Mouse (Mus musculus) liver, embryonic 14.5 days (tissue): ENCODE results near the gene Pepd. TPM values are rescaled to one million over a fixed set of nuclear protein-coding genes. Genes with fewer than 3 reads are reported as not detected.

ENCODE experiments used
- ATAC-seq: fragments of 200-750 bp; cut with Nextera tagmentation; 2 replicates; pipeline ENCODE4 v1.8.0; 2017; ENCODE audit warnings: moderate number of reproducible peaks, mild to moderate bottlenecking, moderate library complexity; ENCODE audit not compliant: insufficient read depth
- DNase-seq, 3 experiments: peaks; one replicate each; pipeline ENCODE4 v3.0.0-alpha.2; 2012 to 2013; ENCODE audit warnings: low read depth in 3 of 3, low spot score in 3 of 3
- H3K27ac ChIP-seq: fragments of 300-500 bp; sonication (generic); 2 replicates; pipeline ENCODE4 v1.5.1; 2014; ENCODE audit warnings: moderate library complexity, mild to moderate bottlenecking, control low read depth, inconsistent platforms
- H3K27me3 ChIP-seq: fragments of 300-500 bp; sonication (generic); 2 replicates; pipeline ENCODE4 v1.6.1; 2014; ENCODE audit warnings: mild to moderate bottlenecking, low read length, moderate library complexity; ENCODE audit not compliant: control insufficient read depth, insufficient read depth
- H3K36me3 ChIP-seq: fragments of 300-500 bp; sonication (generic); replicated peaks from 2 replicates; pipeline ENCODE4 v1.6.1; 2014; ENCODE audit warnings: low read depth; ENCODE audit not compliant: control insufficient read depth, insufficient read depth
- H3K4me1 ChIP-seq, 2 experiments: fragments of 200-500 bp in 1 of 2; fragments of 300-500 bp in 1 of 2; sonication (generic) in 1 of 2; replicated peaks; 2 replicates each; pipeline ENCODE4 v1.6.1; 2012 to 2014; ENCODE audit warnings: antibody characterized with exemption in 1 of 2, inconsistent platforms in 1 of 2, low read length in 1 of 2; ENCODE audit not compliant: control insufficient read depth in 2 of 2, insufficient read depth in 2 of 2
- H3K4me2 ChIP-seq: fragments of 300-500 bp; sonication (generic); 2 replicates; pipeline ENCODE4 v1.6.1; 2014; ENCODE audit warnings: low read depth, mild to moderate bottlenecking, control low read depth, moderate library complexity
- H3K4me3 ChIP-seq, 2 experiments: fragments of 200-500 bp in 1 of 2; fragments of 300-500 bp in 1 of 2; sonication (generic) in 1 of 2; 2 replicates each; pipeline ENCODE4 v1.5.1; 2012 to 2014; ENCODE audit warnings: low read depth in 2 of 2, low read length in 2 of 2, mild to moderate bottlenecking in 2 of 2, control low read depth in 1 of 2, inconsistent platforms in 1 of 2, moderate library complexity in 1 of 2; ENCODE audit not compliant: insufficient read depth in 1 of 2
- H3K9ac ChIP-seq: fragments of 300-500 bp; sonication (generic); replicated peaks from 2 replicates; pipeline ENCODE4 v1.6.1; 2014; ENCODE audit warnings: mild to moderate bottlenecking, control low read depth, moderate library complexity
- H3K9me3 ChIP-seq: fragments of 300-500 bp; sonication (generic); 2 replicates; pipeline ENCODE4 v1.6.1; 2016; ENCODE audit warnings: low read length, mixed read lengths; ENCODE audit not compliant: control insufficient read depth
- CTCF ChIP-seq: IDR thresholded peaks from 2 replicates; pipeline ENCODE4 v1.5.1; 2016; ENCODE audit warnings: antibody characterized with exemption, low read depth, control low read depth
- EP300 ChIP-seq: IDR thresholded peaks from 2 replicates; pipeline ENCODE4 v1.6.1; 2016; ENCODE audit warnings: antibody characterized with exemption, low read depth
- WGBS: fragments of 180-500 bp; shearing (Covaris S2); extraction: QIAGEN DNeasy Blood & Tissue Kit; methylation state at CpG from one replicate; pipeline ENCODE4 v1.1.7; 2014; ENCODE audit not compliant: insufficient replicate concordance; 5-methylcytosine and 5-hydroxymethylcytosine counted together
- polyA plus RNA-seq, 2 experiments: library from polyadenylated mRNA; depleted of rRNA in 1 of 2; stranded (reverse) in 1 of 2; unstranded in 1 of 2; fragments of >200 nt; fragmentation: Nextera tagmentation in 1 of 2; extraction: Ambion mirVana in 1 of 2; gene quantifications; 2 replicates each; pipeline versions ENCODE4 v1.2.1 to v1.2.3; 2012 to 2014

The Pepd gene
- polyA plus RNA-seq, 2 experiments: 43.0 to 50.3 TPM

DNA sequence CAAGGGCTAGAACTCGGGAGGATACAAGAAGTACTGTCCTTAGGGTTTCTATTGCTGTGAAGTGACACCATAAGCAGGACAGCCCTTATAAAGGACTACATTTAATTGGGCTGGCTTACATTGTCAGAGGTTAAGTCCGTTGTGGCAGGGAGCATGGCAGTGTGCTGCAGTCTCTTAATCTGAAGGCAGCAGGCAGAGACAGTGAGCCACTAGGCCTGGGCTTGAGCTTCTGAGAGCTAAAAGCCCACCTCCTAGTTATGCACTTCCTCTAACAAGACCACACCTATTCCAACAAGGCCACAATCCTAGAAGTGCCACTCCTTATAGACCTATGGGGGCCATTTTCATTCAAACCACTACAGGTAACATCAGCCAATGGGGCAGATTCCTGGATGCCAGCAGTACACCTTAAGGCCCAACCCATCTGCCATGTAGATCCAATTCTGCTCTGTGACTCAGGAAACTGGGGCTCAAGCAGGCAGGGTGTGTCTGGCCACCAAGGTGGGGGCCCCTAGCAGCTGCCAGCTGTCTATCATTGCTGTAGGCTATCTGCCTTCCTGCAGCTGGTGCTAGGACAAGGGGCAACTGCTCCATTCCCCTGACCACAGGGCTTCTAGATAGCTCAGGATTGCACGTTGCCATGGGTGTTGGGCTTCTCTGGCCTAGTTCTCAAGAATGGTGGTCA lies 56.7 kb downstream of the Pepd start:
- H3K27ac ChIP-seq: peak overlapping the region; percentile 87

GRCm38 (mm10) chr7:34971826-34972225 lies 59.6 kb downstream of the Pepd start:
- H3K4me2 ChIP-seq: no peak overlapping the region
- H3K4me3 ChIP-seq: no peak overlapping the region
- WGBS: 78% methylated on average over 10 of the region's 10 CpGs

More for the DNA sequence above, 56.7 kb downstream of the Pepd start:
- H3K4me2 ChIP-seq: peak overlapping the region; percentile 58
- peak overlapping the region; percentile 50 to 54 for H3K4me3 ChIP-seq
- H3K9ac ChIP-seq: peak overlapping the region; percentile 59
- H3K9me3 ChIP-seq: peaks cover 2% of the 10 kb centered on the region
- no peaks in the 10 kb centered on the region for H3K27me3 ChIP-seq
- H3K4me1 ChIP-seq: peaks cover 20 to 30% of the 10 kb centered on the region in 2 experiments
- no peaks in the 10 kb centered on the region; the same call in 1 of the 2 replicates for H3K36me3 ChIP-seq
- ATAC-seq (peak; percentile 97), DNase-seq (peak; percentile 70 to 72 (median 71))
- TF ChIP-seq EP300 (peak; percentile 90), CTCF (no peak)
- 31% methylated on average over 3 of the region's 3 CpGs for WGBS

DNA sequence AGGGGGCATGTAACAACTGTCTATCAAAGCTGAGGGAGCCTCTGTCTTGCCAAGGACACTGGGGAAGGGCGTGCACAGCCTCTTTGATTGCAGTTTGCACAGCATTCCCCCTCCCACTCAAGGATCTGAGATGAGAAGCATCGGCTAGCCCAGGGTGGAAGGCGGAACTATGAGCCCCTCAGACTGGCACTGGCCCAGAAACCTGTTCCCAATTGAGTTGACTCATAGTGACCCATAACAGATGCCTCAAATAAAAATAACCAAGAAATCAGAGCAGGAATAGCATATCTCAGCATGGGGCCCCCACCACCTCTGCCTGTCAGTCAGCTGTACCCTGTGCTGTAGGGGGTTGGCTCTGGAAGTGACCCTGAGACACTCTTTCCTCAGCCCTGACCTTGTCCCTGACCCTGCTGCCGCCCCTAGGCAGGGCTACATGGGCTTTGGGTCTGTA lies 60.8 kb downstream of the Pepd start:
- 77% methylated on average over 4 of the region's 4 CpGs for WGBS
- ATAC-seq: no peak

More at GRCm38 (mm10) chr7:34971826-34972225, 59.6 kb downstream of the Pepd start:
- ATAC-seq: no peak
- H3K27me3 ChIP-seq: no peaks in the 10 kb centered on the region
- no peaks in the 10 kb centered on the region; the same call in 1 of the 2 replicates for H3K36me3 ChIP-seq
- peaks cover 20 to 30% of the 10 kb centered on the region in 2 experiments for H3K4me1 ChIP-seq
- TF ChIP-seq CTCF (no peak), EP300 (no peak)
- H3K9me3 ChIP-seq: peaks cover 2% of the 10 kb centered on the region
- DNase-seq: no peak
- H3K9ac ChIP-seq: no peak overlapping the region
- no peak overlapping the region for H3K27ac ChIP-seq

GRCm38 (mm10) chr7:34973877-34974276 lies 61.7 kb downstream of the Pepd start:
- no peaks in the 10 kb centered on the region; the same call in 1 of the 2 replicates for H3K36me3 ChIP-seq
- H3K4me3 ChIP-seq: no peak overlapping the region
- H3K27ac ChIP-seq: no peak overlapping the region
- DNase-seq: no peak
- no peak overlapping the region for H3K4me2 ChIP-seq
- peaks cover 6 to 14% of the 10 kb centered on the region in 2 experiments for H3K4me1 ChIP-seq
- TF ChIP-seq EP300 (no peak), CTCF (no peak)
- peaks cover 2% of the 10 kb centered on the region for H3K9me3 ChIP-seq
- ATAC-seq: no peak
- H3K27me3 ChIP-seq: no peaks in the 10 kb centered on the region
- no peak overlapping the region for H3K9ac ChIP-seq
- WGBS: 71% methylated on average over 3 of the region's 3 CpGs

More for the DNA sequence above, 60.8 kb downstream of the Pepd start:
- H3K4me1 ChIP-seq: peaks cover 14 to 22% of the 10 kb centered on the region in 2 experiments
- TF ChIP-seq EP300: no peak
- TF ChIP-seq CTCF: no peak
- DNase-seq: no peak
- no peak overlapping the region for H3K27ac ChIP-seq
- no peaks in the 10 kb centered on the region for H3K27me3 ChIP-seq
- no peak overlapping the region for H3K4me3 ChIP-seq
- no peaks in the 10 kb centered on the region; the same call in 1 of the 2 replicates for H3K36me3 ChIP-seq
- H3K9ac ChIP-seq: no peak overlapping the region
- H3K9me3 ChIP-seq: peaks cover 2% of the 10 kb centered on the region
- no peak overlapping the region for H3K4me2 ChIP-seq

DNA sequence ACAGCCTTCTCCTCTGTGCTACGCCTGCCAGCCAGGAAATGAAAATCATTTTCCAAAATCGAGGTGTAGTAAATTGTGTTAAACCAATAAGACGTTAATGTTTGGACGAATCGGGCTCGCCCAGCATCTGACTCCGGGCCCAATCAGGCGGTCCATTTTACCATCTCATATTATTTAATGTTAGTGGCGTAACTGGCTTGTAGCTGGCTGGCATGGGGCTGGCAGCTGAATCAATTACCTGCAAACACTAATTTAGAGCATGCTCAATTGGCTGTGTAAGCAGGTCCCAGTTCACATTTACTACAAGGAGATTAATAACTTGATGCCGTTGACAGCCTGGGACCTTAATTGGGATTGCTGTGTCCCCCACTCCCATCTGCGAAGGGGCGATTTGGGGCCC lies 63.7 kb downstream of the Pepd start:
- H3K4me2 ChIP-seq: no peak overlapping the region
- 82% methylated on average over 12 of the region's 12 CpGs for WGBS
- TF ChIP-seq EP300: no peak
- TF ChIP-seq CTCF: no peak
- no peak overlapping the region for H3K4me3 ChIP-seq
- no peak overlapping the region for H3K9ac ChIP-seq
- no peaks in the 10 kb centered on the region; a peak in 1 of 4 replicates for H3K4me1 ChIP-seq
- peaks cover 1% of the 10 kb centered on the region for H3K9me3 ChIP-seq
- no peaks in the 10 kb centered on the region; the same call in 1 of the 2 replicates for H3K36me3 ChIP-seq
- H3K27ac ChIP-seq: no peak overlapping the region
- ATAC-seq (no peak), DNase-seq (no peak)
- no peaks in the 10 kb centered on the region for H3K27me3 ChIP-seq
